Mouse (Mus musculus) lung, postnatal 0 days (tissue): ENCODE measurements around the gene Sfi1.
"Not testable (repeated sequence)": the region's sequence is repeated elsewhere in the genome, so short reads cannot be mapped to it uniquely, and the experiment has no call there.

ENCODE experiments used
- CTCF ChIP-seq: IDR thresholded peaks from 2 replicates; pipeline ENCODE4 v1.5.1; 2016; ENCODE audit warnings: antibody characterized with exemption, mild to moderate bottlenecking
- EP300 ChIP-seq: IDR thresholded peaks from 2 replicates; pipeline ENCODE4 v1.6.1; 2016; ENCODE audit warnings: antibody characterized with exemption, mild to moderate bottlenecking, control low read depth

DNA sequence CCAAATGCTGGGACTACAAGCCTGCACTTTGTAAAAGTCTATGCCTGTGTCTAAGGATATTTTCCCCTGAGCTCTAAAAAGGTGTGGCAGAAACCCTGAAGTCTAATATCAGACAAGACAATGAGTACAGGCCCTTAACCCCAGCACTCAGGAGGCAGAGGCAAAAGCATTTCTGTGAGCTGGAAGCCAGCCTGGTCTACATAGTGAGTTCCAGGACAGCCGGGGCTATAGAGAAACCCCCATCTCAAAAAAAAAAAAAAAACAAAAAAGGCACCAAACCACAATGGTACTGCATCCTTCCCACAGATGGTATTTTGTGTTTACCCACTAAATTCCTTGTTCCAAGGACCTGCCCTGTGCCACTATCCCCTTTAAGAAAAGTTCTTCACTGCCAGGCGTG is 54.9 kb downstream of the Sfi1 start:
- not testable (repeated sequence) for TF ChIP-seq CTCF, EP300
